Mouse (Mus musculus): Measurements from ENCODE around the gene Ubash3b. TPM values are rescaled to one million over a fixed set of nuclear protein-coding genes. Genes with fewer than 3 reads are reported as not detected.

Ubash3b gene
- polyA plus RNA-seq, 1 experiment from 2014 or later = 8.5 TPM

- no peak overlapping the region for H3K27ac ChIP-seq (replicated peaks)
- no peak overlapping the region for H3K4me3 ChIP-seq
- H3K9me3 ChIP-seq = no peaks in the 10 kb centered on the region
- H3K36me3 ChIP-seq = no peaks in the 10 kb centered on the region
- H3K4me2 ChIP-seq = no peak overlapping the region
- H3K9ac ChIP-seq = no peak overlapping the region
- H3K4me1 ChIP-seq = 0 out of 2 replicates have a peak, but pooled peaks cover 4% of the 10 kb centered on the region
- no peak for ATAC-seq (ENCODE audit: extremely low read depth, insufficient number of reproducible peaks, low FRiP score, low TSS enrichment)
- 83% methylated on average over 9 of the region's 9 CpGs for WGBS
- 0 out of 2 replicates have a peak, but pooled peaks cover 4% of the 10 kb centered on the region for H3K27me3 ChIP-seq (replicated peaks)
These were observed 26.0 kb upstream of the Ubash3b start for GRCm38 (mm10) chr9:41187498-41187897.

DNA sequence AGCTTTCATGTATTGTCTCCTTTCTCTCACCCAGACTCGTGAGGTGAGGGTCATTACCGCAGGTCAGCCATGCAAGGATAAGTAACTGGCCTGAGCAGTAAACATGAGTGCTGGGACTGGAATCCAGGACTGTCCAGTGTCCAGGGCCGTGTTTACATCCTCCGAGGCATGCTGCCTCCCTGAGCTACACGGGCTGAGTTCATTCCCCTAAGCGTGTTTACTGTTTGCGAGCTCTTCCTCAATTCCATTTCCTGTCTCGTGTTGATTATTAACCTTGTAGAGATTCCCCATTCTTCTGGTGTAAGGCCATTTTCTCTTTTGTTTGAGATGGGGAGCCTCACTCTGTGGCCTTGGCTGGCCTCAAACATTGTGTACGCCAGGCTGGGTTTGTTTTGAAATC, 23.8 kb upstream of the Ubash3b start:
- no peaks in the 10 kb centered on the region for H3K4me1 ChIP-seq
- no peak overlapping the region for H3K9ac ChIP-seq
- no peak overlapping the region for H3K4me2 ChIP-seq
- H3K4me3 ChIP-seq = no peak overlapping the region
- H3K27me3 ChIP-seq (replicated peaks) = 0 out of 2 replicates have a peak, but pooled peaks cover 4% of the 10 kb centered on the region
- no peaks in the 10 kb centered on the region for H3K9me3 ChIP-seq
- WGBS = 66% methylated on average over 9 of the region's 9 CpGs
- no peak for ATAC-seq (ENCODE audit: extremely low read depth, insufficient number of reproducible peaks, low FRiP score, low TSS enrichment)
- no peak overlapping the region for H3K27ac ChIP-seq (replicated peaks)
- H3K36me3 ChIP-seq = no peaks in the 10 kb centered on the region

GRCm38 (mm10) chr9:41182550-41182949, 21.1 kb upstream of the Ubash3b start:
- no peaks in the 10 kb centered on the region for H3K9me3 ChIP-seq
- ATAC-seq (ENCODE audit: extremely low read depth, insufficient number of reproducible peaks, low FRiP score, low TSS enrichment) = no peak

DNA sequence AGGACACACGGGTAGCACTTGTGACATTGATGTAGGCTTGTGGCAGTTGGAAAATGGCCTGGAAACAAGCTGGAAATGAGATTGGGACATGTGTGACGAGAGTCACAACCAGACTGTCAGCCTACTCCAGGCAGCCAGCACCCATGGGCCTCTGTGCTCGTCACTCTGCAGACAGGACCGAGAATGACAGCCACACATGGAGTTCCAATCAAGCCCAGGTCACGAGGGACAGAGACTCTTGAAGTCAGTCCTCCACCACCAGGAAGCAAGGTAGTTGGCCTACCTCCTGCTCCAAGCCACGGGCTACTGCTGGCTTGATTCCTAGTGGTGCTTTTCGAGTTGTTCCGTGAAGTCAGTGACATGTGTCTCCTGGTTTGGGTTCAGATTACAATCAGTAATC, 20.3 kb upstream of the Ubash3b start:
- no peak for ATAC-seq (ENCODE audit: extremely low read depth, insufficient number of reproducible peaks, low FRiP score, low TSS enrichment)
- no peak overlapping the region for H3K9ac ChIP-seq
- no peaks in the 10 kb centered on the region for H3K27me3 ChIP-seq (replicated peaks)
- no peak overlapping the region for H3K4me3 ChIP-seq
- H3K4me1 ChIP-seq = no peaks in the 10 kb centered on the region
- WGBS = 51% methylated on average over 8 of the region's 8 CpGs
- no peak overlapping the region for H3K27ac ChIP-seq (replicated peaks)
- no peaks in the 10 kb centered on the region for H3K9me3 ChIP-seq
- no peaks in the 10 kb centered on the region for H3K36me3 ChIP-seq
- no peak overlapping the region for H3K4me2 ChIP-seq

More at GRCm38 (mm10) chr9:41182550-41182949, 21.1 kb upstream of the Ubash3b start:
- no peak overlapping the region for H3K9ac ChIP-seq
- no peak overlapping the region for H3K27ac ChIP-seq (replicated peaks)
- H3K27me3 ChIP-seq (replicated peaks) = 0 out of 2 replicates have a peak, but pooled peaks cover 1% of the 10 kb centered on the region
- H3K4me1 ChIP-seq = no peaks in the 10 kb centered on the region
- H3K36me3 ChIP-seq = no peaks in the 10 kb centered on the region
- H3K4me2 ChIP-seq = no peak overlapping the region
- no peak overlapping the region for H3K4me3 ChIP-seq

- Histone ChIP-seq H3K9ac (no peak overlapping the region), H3K27ac (replicated peaks) (no peak overlapping the region), H3K4me2 (no peak overlapping the region), H3K4me1 (no peaks in the 10 kb centered on the region), H3K9me3 (no peaks in the 10 kb centered on the region), H3K4me3 (no peak overlapping the region), H3K27me3 (replicated peaks) (no peaks in the 10 kb centered on the region), H3K36me3 (no peaks in the 10 kb centered on the region)
- ATAC-seq (ENCODE audit: extremely low read depth, insufficient number of reproducible peaks, low FRiP score, low TSS enrichment) = no peak
- 68% methylated on average over 9 of the region's 9 CpGs for WGBS
These were observed 19.9 kb upstream of the Ubash3b start for GRCm38 (mm10) chr9:41181372-41181771.

GRCm38 (mm10) chr9:41179056-41179455, 17.6 kb upstream of the Ubash3b start:
- Histone ChIP-seq H3K9ac (no peak overlapping the region), H3K36me3 (no peaks in the 10 kb centered on the region), H3K4me2 (no peak overlapping the region), H3K4me3 (no peak overlapping the region), H3K27ac (replicated peaks) (no peak overlapping the region), H3K9me3 (no peaks in the 10 kb centered on the region), H3K27me3 (replicated peaks) (peaks cover 7% of the 10 kb centered on the region; the same call in 1 of the 2 replicates), H3K4me1 (no peaks in the 10 kb centered on the region)
- 67% methylated on average over 5 of the region's 5 CpGs for WGBS
- no peak for ATAC-seq (ENCODE audit: extremely low read depth, insufficient number of reproducible peaks, low FRiP score, low TSS enrichment)

GRCm38 (mm10) chr9:41173158-41173557, 11.7 kb upstream of the Ubash3b start:
- peaks cover 39% of the 10 kb centered on the region for H3K4me1 ChIP-seq
- ATAC-seq (ENCODE audit: extremely low read depth, insufficient number of reproducible peaks, low FRiP score, low TSS enrichment) = no peak
- H3K9me3 ChIP-seq = no peaks in the 10 kb centered on the region
- H3K27me3 ChIP-seq (replicated peaks) = peaks cover 7% of the 10 kb centered on the region; the same call in 1 of the 2 replicates
- 56% methylated on average over 3 of the region's 3 CpGs for WGBS
- no peak overlapping the region for H3K4me3 ChIP-seq
- no peaks in the 10 kb centered on the region for H3K36me3 ChIP-seq
- H3K4me2 ChIP-seq = no peak overlapping the region
- no peak overlapping the region for H3K9ac ChIP-seq
- no peak overlapping the region for H3K27ac ChIP-seq (replicated peaks)

GRCm38 (mm10) chr9:41172426-41172825, 10.9 kb upstream of the Ubash3b start:
- no peak overlapping the region for H3K27ac ChIP-seq (replicated peaks)

GRCm38 (mm10) chr9:41170026-41170425, 8.5 kb upstream of the Ubash3b start:
- Histone ChIP-seq H3K4me2 (peak overlapping the region; percentile 5; the same call in 1 of the 2 replicates), H3K36me3 (no peaks in the 10 kb centered on the region), H3K9ac (no peak overlapping the region), H3K9me3 (no peaks in the 10 kb centered on the region), H3K27ac (replicated peaks) (peak overlapping the region; percentile 80), H3K4me3 (no peak overlapping the region), H3K27me3 (replicated peaks) (peaks cover 7% of the 10 kb centered on the region; the same call in 1 of the 2 replicates), H3K4me1 (peaks cover 39% of the 10 kb centered on the region)
- WGBS = 9% methylated on average over 8 of the region's 8 CpGs
- ATAC-seq (ENCODE audit: extremely low read depth, insufficient number of reproducible peaks, low FRiP score, low TSS enrichment) = no peak; the same call in 1 of the 2 replicates

More at GRCm38 (mm10) chr9:41172426-41172825, 10.9 kb upstream of the Ubash3b start:
- Histone ChIP-seq H3K4me2 (no peak overlapping the region), H3K9ac (no peak overlapping the region), H3K9me3 (no peaks in the 10 kb centered on the region), H3K27me3 (replicated peaks) (peaks cover 7% of the 10 kb centered on the region; the same call in 1 of the 2 replicates), H3K36me3 (no peaks in the 10 kb centered on the region), H3K4me1 (peaks cover 39% of the 10 kb centered on the region), H3K4me3 (no peak overlapping the region)
- no peak for ATAC-seq (ENCODE audit: extremely low read depth, insufficient number of reproducible peaks, low FRiP score, low TSS enrichment)
- 76% methylated on average over 7 of the region's 8 CpGs for WGBS

GRCm38 (mm10) chr9:41168656-41169055, 7.2 kb upstream of the Ubash3b start:
- Histone ChIP-seq H3K27me3 (replicated peaks) (no peaks in the 10 kb centered on the region), H3K27ac (replicated peaks) (no peak overlapping the region), H3K36me3 (no peaks in the 10 kb centered on the region), H3K4me3 (no peak overlapping the region), H3K9ac (no peak overlapping the region), H3K4me2 (no peak overlapping the region), H3K9me3 (no peaks in the 10 kb centered on the region), H3K4me1 (peaks cover 36% of the 10 kb centered on the region)
- no peak for ATAC-seq (ENCODE audit: extremely low read depth, insufficient number of reproducible peaks, low FRiP score, low TSS enrichment)
- WGBS = 88% methylated on average over 2 of the region's 2 CpGs

DNA sequence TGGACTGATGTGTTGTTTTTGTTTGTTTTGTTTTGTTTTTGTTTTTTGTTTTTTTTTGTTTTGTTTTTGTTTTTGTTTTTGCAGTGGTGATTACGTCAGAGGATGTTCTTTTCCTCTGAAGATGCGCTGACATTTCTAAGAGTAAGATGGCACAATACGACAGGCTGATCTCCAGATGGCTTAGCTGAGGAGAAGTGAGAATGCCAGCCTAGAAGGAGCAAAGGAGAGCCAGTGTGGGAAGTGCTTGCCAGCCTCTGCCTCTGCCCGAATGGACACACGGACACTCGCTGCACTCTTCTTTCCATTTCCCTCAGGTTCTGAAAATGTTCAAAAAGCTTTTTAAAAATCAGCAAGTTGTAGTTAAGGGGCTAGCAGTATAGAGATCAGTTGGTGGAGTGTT, 6.7 kb upstream of the Ubash3b start:
- Histone ChIP-seq H3K9me3 (no peaks in the 10 kb centered on the region), H3K4me2 (no peak overlapping the region), H3K27me3 (replicated peaks) (no peaks in the 10 kb centered on the region), H3K9ac (no peak overlapping the region), H3K4me3 (no peak overlapping the region), H3K4me1 (peaks cover 33% of the 10 kb centered on the region), H3K27ac (replicated peaks) (no peak overlapping the region), H3K36me3 (no peaks in the 10 kb centered on the region)
- no peak for ATAC-seq (ENCODE audit: extremely low read depth, insufficient number of reproducible peaks, low FRiP score, low TSS enrichment)
- WGBS = 91% methylated on average over 6 of the region's 6 CpGs

GRCm38 (mm10) chr9:41166886-41167285, 5.4 kb upstream of the Ubash3b start:
- H3K4me1 ChIP-seq = peaks cover 22% of the 10 kb centered on the region
- no peak overlapping the region for H3K27ac ChIP-seq (replicated peaks)
- no peaks in the 10 kb centered on the region for H3K36me3 ChIP-seq
- no peaks in the 10 kb centered on the region for H3K27me3 ChIP-seq (replicated peaks)
- H3K9ac ChIP-seq = no peak overlapping the region
- ATAC-seq (ENCODE audit: extremely low read depth, insufficient number of reproducible peaks, low FRiP score, low TSS enrichment) = no peak
- H3K9me3 ChIP-seq = no peaks in the 10 kb centered on the region
- H3K4me3 ChIP-seq = no peak overlapping the region
- WGBS = 34% methylated on average over 9 of the region's 10 CpGs
- no peak overlapping the region for H3K4me2 ChIP-seq
